Mouse (Mus musculus): ENCODE measurements at regions not wholly inside any gene's neighbourhood (a gene's known extent, or its start where the extent isn't known, plus 50 kb on each side); places are given as distances from the start of the nearest gene placed in this dataset.
A peak's percentile ranks its signal among the peaks of the same experiment; 100 is the strongest.

DNA sequence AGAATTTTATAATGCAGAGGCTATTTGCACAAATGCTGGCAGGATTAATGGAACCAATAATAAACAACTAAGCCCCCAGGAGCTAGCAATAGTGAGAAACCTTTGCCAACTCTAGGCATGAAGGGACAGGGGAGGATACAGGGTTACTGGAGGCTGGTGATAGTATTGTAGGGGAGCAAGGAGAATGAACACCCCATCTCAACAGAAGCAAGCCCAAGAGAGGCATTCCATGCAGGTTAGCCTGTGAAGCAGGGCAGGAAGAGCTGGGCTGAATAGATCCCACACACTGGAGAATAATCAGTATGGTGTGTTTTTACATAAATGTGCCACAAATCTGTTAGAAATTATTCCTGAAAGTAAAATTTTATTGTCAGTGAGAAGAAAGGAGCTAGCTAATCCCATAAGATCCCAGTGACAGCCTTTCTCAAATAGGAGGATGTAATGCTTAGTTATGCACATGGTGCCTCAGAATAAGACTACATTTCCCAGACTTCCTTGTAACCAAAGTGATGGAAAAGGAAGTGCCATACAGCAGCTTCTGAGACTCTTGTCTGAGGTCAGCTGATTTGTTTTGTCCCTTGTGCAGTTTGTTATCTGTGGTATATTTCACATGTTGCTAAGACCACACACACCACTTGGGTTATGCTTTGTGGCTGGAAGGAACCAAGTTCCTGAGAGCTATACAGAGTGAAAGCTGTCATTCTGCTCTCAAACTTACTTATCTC lies 111.1 kb downstream of the Ccdc71l start:
- DNase-seq (ENCODE audit: low spot score in 2 of 2): no peak

GRCm38 (mm10) chr12:32504196-32504595 lies 125.7 kb downstream of the Ccdc71l start:
- no peak for DNase-seq (ENCODE audit: low spot score in 2 of 2)

DNA sequence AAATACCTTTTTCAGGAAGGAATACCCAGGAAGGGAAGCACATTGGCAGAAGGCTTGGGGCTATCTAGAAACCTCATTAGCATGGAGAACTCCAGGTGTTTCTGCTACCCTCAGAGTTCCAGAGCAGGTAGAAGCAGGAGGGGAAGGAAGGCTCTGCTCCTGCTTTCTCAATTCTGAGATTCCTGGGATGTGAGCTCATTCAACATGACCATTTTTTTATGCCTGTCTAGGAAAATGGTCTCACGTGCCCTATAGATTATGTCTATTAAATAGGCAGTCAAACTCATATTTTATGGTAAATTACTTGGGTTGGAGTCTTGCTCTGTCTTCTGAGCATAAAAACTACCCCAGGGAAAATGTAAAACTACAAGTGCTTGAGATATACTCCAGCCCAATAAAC lies 130.2 kb downstream of the Ccdc71l start:
- DNase-seq (ENCODE audit: low spot score in 2 of 2): no peak

DNA sequence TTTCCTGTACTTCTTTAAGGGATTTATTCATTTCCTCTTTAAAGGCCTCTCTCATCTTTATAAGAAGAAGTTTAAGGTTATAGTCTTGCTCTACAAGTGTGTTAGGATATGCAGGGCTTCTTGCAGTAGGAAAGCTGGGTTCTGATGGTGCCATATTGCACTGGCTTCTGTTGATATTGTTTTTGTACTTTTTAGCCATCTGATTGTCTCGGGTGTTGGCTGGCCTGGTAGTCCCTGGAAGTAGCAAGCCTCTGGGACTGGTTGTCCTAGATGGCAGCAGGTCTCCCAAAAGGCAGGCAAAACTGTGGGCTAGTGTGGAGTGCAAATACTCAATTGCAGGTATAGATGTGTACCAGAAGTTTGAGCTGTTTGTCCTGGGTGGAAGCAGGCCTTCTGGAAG lies 147.1 kb downstream of the Ccdc71l start:
- DNase-seq (ENCODE audit: low spot score in 2 of 2): no peak

- DNase-seq (ENCODE audit: low spot score in 2 of 2): no peak
Observed at GRCm38 (mm10) chr12:32531216-32531615, 152.7 kb downstream of the Ccdc71l start.

GRCm38 (mm10) chr12:32533641-32534040 lies 155.1 kb downstream of the Ccdc71l start:
- no peak for DNase-seq (ENCODE audit: low spot score in 2 of 2)

DNA sequence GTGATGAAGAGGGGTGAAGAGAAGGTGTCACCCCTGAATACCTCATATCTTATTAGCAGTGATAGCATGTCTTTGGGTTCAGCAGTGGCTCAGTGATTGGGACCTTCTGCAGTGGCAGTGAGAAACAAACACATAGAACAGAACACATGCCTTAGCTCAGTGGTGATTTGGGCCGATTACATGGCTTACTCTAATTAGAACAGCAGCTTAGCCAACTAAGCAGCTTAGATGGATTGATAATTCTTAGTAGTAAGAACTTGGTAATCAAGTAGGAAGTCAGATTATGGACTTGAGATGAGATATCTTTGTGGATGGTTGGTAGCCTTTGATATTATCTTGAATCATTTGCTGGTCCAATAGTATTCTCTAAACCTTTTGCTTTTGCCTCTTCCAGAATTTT lies 167.0 kb downstream of the Ccdc71l start:
- no peak for DNase-seq (ENCODE audit: low spot score in 2 of 2)

DNA sequence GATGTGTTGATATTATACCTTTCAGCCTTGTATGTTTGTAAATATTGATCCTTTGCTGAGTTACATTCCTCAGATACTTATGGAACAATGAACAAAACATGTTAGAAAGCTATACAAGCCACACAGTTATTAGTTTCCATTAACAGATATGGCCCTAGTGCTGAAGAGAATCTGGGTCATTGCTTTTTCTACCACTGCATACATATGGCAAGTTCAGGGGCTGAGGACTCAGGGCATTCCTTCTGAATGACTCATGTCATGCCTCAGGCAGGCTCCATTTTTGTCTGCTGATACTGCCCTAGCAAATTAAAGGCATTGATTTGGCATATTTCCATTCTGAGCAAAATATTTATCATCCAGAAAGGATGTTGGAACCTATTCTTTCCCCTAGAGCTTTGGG lies 167.9 kb downstream of the Ccdc71l start:
- DNase-seq (ENCODE audit: low spot score in 2 of 2): no peak

- DNase-seq (ENCODE audit: low spot score in 2 of 2): no peak
Observed at GRCm38 (mm10) chr12:32553793-32554192, 175.3 kb downstream of the Ccdc71l start.

- DNase-seq (ENCODE audit: low spot score in 2 of 2): no peak
Observed at GRCm38 (mm10) chr12:32567777-32568176, 189.3 kb downstream of the Ccdc71l start.

GRCm38 (mm10) chr12:32581304-32581703 lies 202.8 kb downstream of the Ccdc71l start:
- DNase-seq (ENCODE audit: low spot score in 2 of 2): no peak

DNA sequence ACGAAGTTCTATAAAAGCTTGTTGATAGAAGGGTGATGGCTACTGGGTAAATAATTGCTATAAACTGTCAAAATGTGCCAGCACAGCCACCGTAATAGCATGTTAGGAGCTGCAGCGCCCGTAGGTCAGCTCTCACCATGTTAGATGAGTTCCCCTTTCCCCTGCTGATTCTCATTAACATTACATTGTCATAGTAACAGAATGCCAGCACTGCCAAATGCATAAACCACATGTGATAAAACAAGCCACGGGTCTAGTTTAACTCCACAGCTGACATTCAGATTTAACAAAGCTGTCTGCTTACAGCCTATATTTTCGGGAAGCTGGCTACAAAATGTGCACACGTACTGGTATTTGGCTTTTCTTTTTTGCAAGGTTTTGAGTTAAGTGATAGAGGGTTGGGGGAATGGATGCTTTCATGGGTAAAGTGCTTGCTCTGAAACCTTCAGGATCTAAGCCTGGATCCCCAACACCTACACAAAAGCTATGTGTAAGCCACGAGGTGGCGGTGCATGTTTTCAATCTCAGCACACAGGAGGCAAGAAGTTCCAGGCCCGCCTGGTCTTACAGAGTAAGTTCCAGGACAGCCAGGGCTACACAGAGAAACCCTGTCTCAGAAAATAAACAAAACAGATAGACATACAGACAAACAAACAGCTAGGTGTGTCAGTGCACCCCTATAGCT lies 217.1 kb upstream of the Nampt start:
- DNase-seq (ENCODE audit: low spot score in 2 of 2): no peak

DNA sequence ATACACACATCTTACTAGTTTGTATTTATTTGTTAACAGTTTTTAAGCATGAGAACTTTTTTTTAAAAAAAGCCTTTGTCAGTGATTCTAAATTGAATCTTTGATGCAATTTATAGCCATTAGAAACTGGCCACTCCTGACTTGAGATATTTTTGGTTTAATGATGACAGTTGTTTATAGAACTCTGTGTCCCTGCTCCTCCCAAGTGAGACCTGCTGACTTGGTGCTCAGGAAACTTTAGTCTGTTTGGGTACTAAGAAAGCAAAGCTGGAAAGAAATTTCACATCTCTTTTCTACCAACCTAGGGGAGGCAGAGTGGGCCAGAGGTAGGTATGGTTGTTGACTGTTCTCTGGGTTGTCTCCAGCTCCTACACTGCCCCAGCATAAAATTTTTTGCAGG lies 214.0 kb upstream of the Nampt start:
- no peak for DNase-seq (ENCODE audit: low spot score in 2 of 2)

- no peak for DNase-seq (ENCODE audit: low spot score in 2 of 2)
Observed at GRCm38 (mm10) chr12:32615000-32615399, 204.3 kb upstream of the Nampt start.

GRCm38 (mm10) chr12:32616086-32616485 lies 203.3 kb upstream of the Nampt start:
- DNase-seq (ENCODE audit: low spot score in 2 of 2): no peak

DNA sequence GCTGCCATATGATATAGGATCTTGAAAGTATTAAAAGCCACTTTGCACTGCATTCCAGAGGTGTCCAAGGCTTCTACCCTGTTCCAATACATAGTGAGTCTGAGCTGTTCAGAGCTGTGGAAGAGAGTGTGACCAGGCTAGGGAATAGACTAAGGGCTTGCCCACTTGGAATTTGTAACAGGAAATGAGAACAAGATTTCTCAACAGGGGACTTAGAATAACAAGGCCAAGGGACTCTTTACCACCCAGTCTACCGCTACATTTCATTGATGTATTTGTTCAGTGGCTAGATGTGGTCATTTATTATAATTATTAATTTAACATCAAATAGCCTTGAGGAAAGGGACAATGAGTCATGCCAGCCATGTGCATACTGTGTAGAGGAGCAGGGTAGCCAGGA lies 202.3 kb upstream of the Nampt start:
- no peak for DNase-seq (ENCODE audit: low spot score in 2 of 2)

GRCm38 (mm10) chr12:32619830-32620229 lies 199.5 kb upstream of the Nampt start:
- DNase-seq (ENCODE audit: low spot score in 2 of 2): no peak

DNA sequence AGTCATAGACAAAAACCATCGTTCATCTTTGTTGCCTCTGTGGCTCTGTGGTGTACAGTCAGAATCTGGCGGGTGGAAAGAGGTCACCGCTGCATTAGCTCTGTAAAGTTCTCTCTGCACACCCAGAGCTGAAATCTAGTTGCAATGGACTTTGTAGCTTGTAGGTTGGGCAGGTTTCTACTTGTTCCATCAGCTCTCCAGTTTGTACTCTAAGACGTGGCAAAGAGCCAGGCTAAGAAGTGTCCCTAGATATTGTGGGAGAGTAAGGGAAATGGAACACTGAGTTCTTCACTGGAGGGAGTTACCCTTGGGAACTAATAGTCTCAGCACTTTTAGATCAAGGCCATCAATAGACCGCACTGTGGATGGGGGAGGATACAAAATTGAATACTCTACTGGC lies 197.6 kb upstream of the Nampt start:
- no peak for DNase-seq (ENCODE audit: low spot score in 2 of 2)

GRCm38 (mm10) chr12:32628552-32628951 lies 190.8 kb upstream of the Nampt start:
- DNase-seq (ENCODE audit: low spot score in 2 of 2): no peak

DNA sequence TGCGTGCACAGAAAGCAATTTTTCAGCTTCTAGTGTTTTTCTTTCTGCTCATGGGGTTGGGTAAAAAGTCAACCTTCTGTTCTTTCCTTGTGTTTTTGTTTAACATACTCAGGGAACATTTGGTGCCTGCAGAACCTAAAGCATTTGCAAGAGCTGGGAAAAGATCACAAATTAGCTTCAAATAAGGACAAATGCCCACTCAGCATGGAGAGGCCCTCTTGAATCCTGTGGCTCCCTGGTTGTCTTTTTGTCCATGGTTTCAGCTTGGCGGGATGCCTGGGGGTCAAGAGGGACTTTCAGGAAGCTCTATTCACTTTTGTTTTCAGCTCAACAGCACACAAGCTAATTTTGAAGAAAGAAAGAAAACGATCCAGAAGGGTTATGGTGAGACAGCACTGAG lies 186.4 kb upstream of the Nampt start:
- peak in 1 of 2 experiments; percentile 14 for DNase-seq (ENCODE audit: low spot score in 2 of 2)

GRCm38 (mm10) chr12:32635055-32635454 lies 184.3 kb upstream of the Nampt start:
- no peak for DNase-seq (ENCODE audit: low spot score in 2 of 2)

- DNase-seq (ENCODE audit: low spot score in 2 of 2): no peak
Observed at GRCm38 (mm10) chr12:32637400-32638100, 181.8 kb upstream of the Nampt start.

GRCm38 (mm10) chr12:32640591-32640990 lies 178.8 kb upstream of the Nampt start:
- DNase-seq (ENCODE audit: low spot score in 2 of 2): no peak
